Mouse (Mus musculus) ES-E14 (cell line): ENCODE measurements around the gene Iqch.

Source experiments
- CHD2 ChIP-seq: IDR thresholded peaks from 2 replicates; pipeline ENCODE4 v1.6.1; 2014; ENCODE audit warnings: mild to moderate bottlenecking, low read depth, low read length, inconsistent platforms
- HCFC1 ChIP-seq: IDR thresholded peaks from 2 replicates; pipeline ENCODE4 v1.6.1; 2012; ENCODE audit warnings: low read length, inconsistent platforms, borderline replicate concordance; ENCODE audit not compliant: insufficient read depth
- ZNF384 ChIP-seq: IDR thresholded peaks from 2 replicates; pipeline ENCODE4 v1.6.1; 2012; ENCODE audit warnings: low read depth, low read length, inconsistent platforms

- no peak for TF ChIP-seq CHD2
- TF ChIP-seq ZNF384, result no peak
- no peak for TF ChIP-seq HCFC1
Measured at GRCm38 (mm10) chr9:63609246-63609645, 7.0 kb upstream of the Iqch start.
